Mouse (Mus musculus): Measurements from ENCODE around the gene Fam135a. TPM values are rescaled to one million over a fixed set of nuclear protein-coding genes. Genes with fewer than 3 reads are reported as not detected.

Fam135a gene
- polyA plus RNA-seq, 1 experiment from 2014 or later = 28.9 TPM

DNA sequence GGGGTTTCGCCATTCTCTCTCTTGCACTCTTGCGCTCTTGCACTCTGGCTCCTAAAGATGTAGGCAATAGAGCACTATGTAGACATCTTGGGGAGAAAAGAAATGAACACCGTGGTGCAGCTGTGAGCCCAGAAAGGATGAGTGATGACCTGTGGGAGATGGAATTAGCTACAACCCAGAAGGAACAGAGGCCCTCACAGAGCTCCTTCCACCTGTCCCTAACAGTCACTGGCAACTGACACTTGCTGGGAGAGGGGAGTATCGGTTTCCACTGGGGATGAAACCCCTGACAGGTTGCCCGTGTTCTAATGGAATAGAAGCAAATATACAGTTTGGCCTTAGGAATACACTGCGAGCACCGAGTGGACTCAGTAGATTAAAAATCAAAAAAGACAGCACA lies 31.3 kb downstream of the Fam135a start:
- H3K27ac ChIP-seq (replicated peaks in 1 of 2; ENCODE audit: control insufficient read depth in 1 of 2, insufficient read depth in 1 of 2, low read depth in 2 of 2, low read length in 2 of 2) = no peak overlapping the region
- WGBS = 91% methylated on average over 7 of the region's 7 CpGs
- ATAC-seq (ENCODE audit: insufficient number of reproducible peaks, insufficient read depth, low FRiP score, low read depth) = no peak
- no peak overlapping the region for H3K4me2 ChIP-seq (ENCODE audit: low read length)
- H3K27me3 ChIP-seq (ENCODE audit: control insufficient read depth, insufficient read depth, low read length) = no peaks in the 10 kb centered on the region
- peaks cover 0 to under 1% of the 10 kb centered on the region in 2 experiments; a peak in 1 of 4 replicates for H3K4me1 ChIP-seq (ENCODE audit: control insufficient read depth in 2 of 2, insufficient read depth in 2 of 2, low read length in 2 of 2)
- peaks cover 29% of the 10 kb centered on the region for H3K36me3 ChIP-seq (ENCODE audit: control insufficient read depth, insufficient read depth, low read length)
- no peaks in the 10 kb centered on the region for H3K9me3 ChIP-seq (ENCODE audit: control insufficient read depth, low read length)
- H3K9ac ChIP-seq (ENCODE audit: low read length) = no peak overlapping the region
- H3K4me3 ChIP-seq (ENCODE audit: control insufficient read depth in 1 of 2, insufficient read depth in 1 of 2, low read depth in 1 of 2, low read length in 2 of 2) = no peak overlapping the region

DNA sequence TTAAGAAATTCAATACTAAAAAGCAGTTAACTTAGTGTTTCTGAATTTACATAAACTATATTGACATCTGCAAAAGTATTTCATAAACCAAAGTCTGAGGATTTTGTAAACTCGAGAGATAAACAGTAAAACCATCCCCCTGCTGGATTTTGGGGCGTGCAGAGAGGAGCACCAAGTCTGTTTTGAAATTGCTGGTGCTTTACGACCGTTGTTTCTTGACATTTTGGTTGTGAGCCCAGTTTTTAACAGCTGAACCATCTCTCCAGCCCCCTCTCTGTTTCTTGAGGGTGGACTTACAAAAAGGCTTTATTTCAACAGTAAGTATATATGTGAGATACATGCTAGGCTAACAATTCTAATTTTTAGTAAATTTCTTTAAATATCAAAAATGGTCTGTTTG lies 33.4 kb downstream of the Fam135a start:
- H3K9me3 ChIP-seq (ENCODE audit: control insufficient read depth, low read length) = no peaks in the 10 kb centered on the region
- H3K4me1 ChIP-seq (ENCODE audit: control insufficient read depth in 2 of 2, insufficient read depth in 2 of 2, low read length in 2 of 2) = peaks cover 0 to 3% of the 10 kb centered on the region in 2 experiments; a peak in 1 of 4 replicates
- no peak overlapping the region for H3K4me2 ChIP-seq (ENCODE audit: low read length)
- H3K36me3 ChIP-seq (ENCODE audit: control insufficient read depth, insufficient read depth, low read length) = peaks cover 26% of the 10 kb centered on the region
- H3K9ac ChIP-seq (ENCODE audit: low read length) = no peak overlapping the region
- 87% methylated on average over 4 of the region's 4 CpGs for WGBS
- H3K27ac ChIP-seq (replicated peaks in 1 of 2; ENCODE audit: control insufficient read depth in 1 of 2, insufficient read depth in 1 of 2, low read depth in 2 of 2, low read length in 2 of 2) = no peak overlapping the region
- H3K4me3 ChIP-seq (ENCODE audit: control insufficient read depth in 1 of 2, insufficient read depth in 1 of 2, low read depth in 1 of 2, low read length in 2 of 2) = no peak overlapping the region
- no peaks in the 10 kb centered on the region for H3K27me3 ChIP-seq (ENCODE audit: control insufficient read depth, insufficient read depth, low read length)
- ATAC-seq (ENCODE audit: insufficient number of reproducible peaks, insufficient read depth, low FRiP score, low read depth) = no peak

GRCm38 (mm10) chr1:24055706-24056105 lies 44.4 kb downstream of the Fam135a start:
- no peaks in the 10 kb centered on the region for H3K4me1 ChIP-seq (ENCODE audit: control insufficient read depth in 2 of 2, insufficient read depth in 2 of 2, low read length in 2 of 2)
- H3K4me2 ChIP-seq (ENCODE audit: low read length) = no peak overlapping the region
- peaks cover 36% of the 10 kb centered on the region for H3K36me3 ChIP-seq (ENCODE audit: control insufficient read depth, insufficient read depth, low read length)
- no peak for ATAC-seq (ENCODE audit: insufficient number of reproducible peaks, insufficient read depth, low FRiP score, low read depth)
- no peak overlapping the region for H3K9ac ChIP-seq (ENCODE audit: low read length)
- H3K27me3 ChIP-seq (ENCODE audit: control insufficient read depth, insufficient read depth, low read length) = no peaks in the 10 kb centered on the region
- H3K9me3 ChIP-seq (ENCODE audit: control insufficient read depth, low read length) = no peaks in the 10 kb centered on the region
- 93% methylated on average over 14 of the region's 14 CpGs for WGBS
- H3K27ac ChIP-seq (replicated peaks in 1 of 2; ENCODE audit: control insufficient read depth in 1 of 2, insufficient read depth in 1 of 2, low read depth in 2 of 2, low read length in 2 of 2) = no peak overlapping the region
- no peak overlapping the region for H3K4me3 ChIP-seq (ENCODE audit: control insufficient read depth in 1 of 2, insufficient read depth in 1 of 2, low read depth in 1 of 2, low read length in 2 of 2)

DNA sequence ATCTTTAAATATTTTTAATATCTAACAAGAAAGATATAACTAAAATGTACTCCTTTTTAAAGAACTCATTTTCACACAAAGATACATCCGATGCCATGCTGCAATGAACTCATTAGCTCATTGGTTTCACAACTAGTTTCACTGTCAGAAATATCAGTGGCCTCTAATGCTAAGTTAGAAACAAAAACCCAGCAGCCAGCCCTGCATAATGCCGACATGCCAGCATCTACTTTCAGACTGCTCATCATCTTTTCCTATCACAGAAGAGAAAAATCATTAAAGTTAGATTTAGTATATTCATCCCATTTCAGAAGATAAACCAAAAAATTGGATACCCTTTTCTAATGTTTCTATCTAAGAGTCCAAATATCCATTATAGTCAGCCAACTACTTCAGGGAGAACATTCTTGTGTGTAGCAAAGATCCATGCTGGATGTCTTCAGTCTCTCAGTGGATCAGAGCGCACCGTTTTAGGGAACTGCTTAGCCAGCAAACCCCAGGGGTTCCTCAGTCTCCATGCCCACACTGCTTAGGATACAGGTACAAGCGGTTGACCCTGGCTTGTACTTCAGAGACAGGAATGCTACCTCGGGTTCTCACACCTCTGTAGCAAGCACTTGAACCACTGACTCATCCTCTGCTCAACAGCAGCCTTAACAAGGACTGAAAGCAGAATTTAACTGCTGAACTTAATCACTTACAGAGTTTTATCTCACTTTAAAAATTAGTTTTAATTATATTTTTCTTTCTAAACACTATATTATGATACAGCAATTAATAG lies 53.2 kb downstream of the Fam135a start:
- H3K4me2 ChIP-seq (ENCODE audit: low read length) = no peak overlapping the region
- H3K4me1 ChIP-seq (ENCODE audit: control insufficient read depth in 2 of 2, insufficient read depth in 2 of 2, low read length in 2 of 2) = peaks cover 0 to 8% of the 10 kb centered on the region in 2 experiments; a peak in 2 of 4 replicates
- 69% methylated on average over 6 of the region's 6 CpGs for WGBS
- peaks cover 17% of the 10 kb centered on the region for H3K36me3 ChIP-seq (ENCODE audit: control insufficient read depth, insufficient read depth, low read length)
- no peak overlapping the region for H3K4me3 ChIP-seq (ENCODE audit: control insufficient read depth in 1 of 2, insufficient read depth in 1 of 2, low read depth in 1 of 2, low read length in 2 of 2)
- no peak overlapping the region for H3K9ac ChIP-seq (ENCODE audit: low read length)
- H3K9me3 ChIP-seq (ENCODE audit: control insufficient read depth, low read length) = no peaks in the 10 kb centered on the region
- no peak for ATAC-seq (ENCODE audit: insufficient number of reproducible peaks, insufficient read depth, low FRiP score, low read depth)
- no peak overlapping the region for H3K27ac ChIP-seq (replicated peaks in 1 of 2; ENCODE audit: control insufficient read depth in 1 of 2, insufficient read depth in 1 of 2, low read depth in 2 of 2, low read length in 2 of 2)
- H3K27me3 ChIP-seq (ENCODE audit: control insufficient read depth, insufficient read depth, low read length) = no peaks in the 10 kb centered on the region

DNA sequence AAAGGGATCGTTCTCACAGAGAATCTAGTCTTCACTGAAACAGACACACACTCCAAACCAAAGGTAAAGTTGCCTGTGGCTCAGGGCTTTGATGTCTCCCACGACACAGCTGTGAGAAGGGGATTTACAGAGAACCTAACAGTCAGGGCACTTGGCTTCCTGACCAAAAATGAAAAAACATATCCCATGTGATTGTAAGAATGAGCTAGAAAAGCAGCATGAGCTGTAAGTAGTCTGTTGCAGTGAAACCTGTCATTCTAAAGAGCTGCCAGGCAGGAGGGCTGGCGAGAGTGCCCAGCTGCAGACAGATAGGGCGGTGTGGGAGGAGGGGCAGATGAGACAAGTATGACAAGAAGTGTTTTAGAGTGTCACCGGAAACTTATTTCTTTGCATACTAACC lies 54.5 kb downstream of the Fam135a start:
- no peaks in the 10 kb centered on the region for H3K9me3 ChIP-seq (ENCODE audit: control insufficient read depth, low read length)
- 57% methylated on average over 5 of the region's 5 CpGs for WGBS
- H3K4me3 ChIP-seq (ENCODE audit: control insufficient read depth in 1 of 2, insufficient read depth in 1 of 2, low read depth in 1 of 2, low read length in 2 of 2) = no peak overlapping the region
- H3K9ac ChIP-seq (ENCODE audit: low read length) = no peak overlapping the region
- peaks cover 0 to 8% of the 10 kb centered on the region in 2 experiments; a peak in 2 of 4 replicates for H3K4me1 ChIP-seq (ENCODE audit: control insufficient read depth in 2 of 2, insufficient read depth in 2 of 2, low read length in 2 of 2)
- no peaks in the 10 kb centered on the region for H3K27me3 ChIP-seq (ENCODE audit: control insufficient read depth, insufficient read depth, low read length)
- no peak overlapping the region for H3K27ac ChIP-seq (replicated peaks in 1 of 2; ENCODE audit: control insufficient read depth in 1 of 2, insufficient read depth in 1 of 2, low read depth in 2 of 2, low read length in 2 of 2)
- H3K4me2 ChIP-seq (ENCODE audit: low read length) = no peak overlapping the region
- peaks cover 11% of the 10 kb centered on the region for H3K36me3 ChIP-seq (ENCODE audit: control insufficient read depth, insufficient read depth, low read length)
- no peak for ATAC-seq (ENCODE audit: insufficient number of reproducible peaks, insufficient read depth, low FRiP score, low read depth)

DNA sequence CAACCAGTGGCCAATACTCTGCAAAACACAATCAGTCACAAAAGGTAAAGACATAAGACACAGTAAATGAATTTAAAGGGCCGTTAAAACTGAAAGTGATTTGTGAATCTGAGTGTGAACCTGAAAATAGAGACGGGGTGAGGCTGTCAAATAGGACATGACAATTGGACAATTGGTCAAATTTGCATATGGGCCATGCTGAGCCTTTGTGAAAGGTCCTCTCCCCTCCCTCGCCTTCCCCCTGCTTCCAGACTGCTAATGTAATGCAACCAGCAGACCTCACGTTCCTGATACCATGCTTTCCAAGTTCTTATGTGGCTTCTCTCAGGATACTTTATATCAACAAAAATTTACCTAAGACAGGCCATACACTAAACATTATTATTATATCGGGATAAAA lies 57.1 kb downstream of the Fam135a start:
- H3K27me3 ChIP-seq (ENCODE audit: control insufficient read depth, insufficient read depth, low read length) = no peaks in the 10 kb centered on the region
- peaks cover 0 to 8% of the 10 kb centered on the region in 2 experiments; a peak in 2 of 4 replicates for H3K4me1 ChIP-seq (ENCODE audit: control insufficient read depth in 2 of 2, insufficient read depth in 2 of 2, low read length in 2 of 2)
- peaks cover 16% of the 10 kb centered on the region for H3K36me3 ChIP-seq (ENCODE audit: control insufficient read depth, insufficient read depth, low read length)
- no peak overlapping the region for H3K9ac ChIP-seq (ENCODE audit: low read length)
- 85% methylated on average over 5 of the region's 5 CpGs for WGBS
- no peaks in the 10 kb centered on the region for H3K9me3 ChIP-seq (ENCODE audit: control insufficient read depth, low read length)
- no peak for ATAC-seq (ENCODE audit: insufficient number of reproducible peaks, insufficient read depth, low FRiP score, low read depth)
- no peak overlapping the region for H3K27ac ChIP-seq (replicated peaks in 1 of 2; ENCODE audit: control insufficient read depth in 1 of 2, insufficient read depth in 1 of 2, low read depth in 2 of 2, low read length in 2 of 2)
- H3K4me2 ChIP-seq (ENCODE audit: low read length) = no peak overlapping the region
- no peak overlapping the region for H3K4me3 ChIP-seq (ENCODE audit: control insufficient read depth in 1 of 2, insufficient read depth in 1 of 2, low read depth in 1 of 2, low read length in 2 of 2)

DNA sequence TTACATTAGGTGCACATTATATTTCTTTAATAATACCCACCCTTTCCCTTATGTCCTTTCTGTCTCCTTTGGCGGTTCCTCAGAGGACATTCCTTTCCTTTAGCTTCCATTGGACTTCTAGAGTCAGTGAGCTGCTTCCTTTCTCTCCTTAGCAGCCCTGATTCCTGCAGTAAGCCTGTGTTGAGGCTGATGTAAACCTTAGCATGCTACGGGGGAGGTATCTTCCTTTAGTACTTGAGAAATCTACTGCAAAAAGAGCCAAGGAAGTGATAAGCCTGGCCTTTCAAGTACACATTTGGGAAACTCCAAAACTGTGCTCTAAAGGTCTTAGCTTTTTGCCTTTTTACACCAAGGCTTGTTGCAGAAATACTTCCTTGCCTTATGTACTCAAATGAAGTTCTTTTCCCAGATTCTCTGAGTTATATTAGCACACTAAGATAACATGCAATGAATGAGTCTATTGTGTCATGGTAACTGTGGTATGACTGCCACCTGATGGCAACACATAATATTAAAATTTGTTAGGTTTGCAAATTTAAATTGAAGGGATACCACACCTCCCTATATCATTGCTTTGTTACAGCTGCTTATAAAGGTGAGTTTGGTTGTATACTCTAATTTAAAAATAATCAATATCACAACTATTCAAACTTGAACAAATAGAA lies 66.2 kb downstream of the Fam135a start:
- Histone ChIP-seq H3K4me2 (ENCODE audit: low read length) (no peak overlapping the region), H3K27ac (replicated peaks in 1 of 2; ENCODE audit: control insufficient read depth in 1 of 2, insufficient read depth in 1 of 2, low read depth in 2 of 2, low read length in 2 of 2) (no peak overlapping the region), H3K36me3 (ENCODE audit: control insufficient read depth, insufficient read depth, low read length) (peaks cover 42% of the 10 kb centered on the region), H3K4me3 (ENCODE audit: control insufficient read depth in 1 of 2, insufficient read depth in 1 of 2, low read depth in 1 of 2, low read length in 2 of 2) (no peak overlapping the region), H3K9ac (ENCODE audit: low read length) (no peak overlapping the region), H3K4me1 (ENCODE audit: control insufficient read depth in 2 of 2, insufficient read depth in 2 of 2, low read length in 2 of 2) (no peaks in the 10 kb centered on the region), H3K27me3 (ENCODE audit: control insufficient read depth, insufficient read depth, low read length) (no peaks in the 10 kb centered on the region), H3K9me3 (ENCODE audit: control insufficient read depth, low read length) (no peaks in the 10 kb centered on the region)
- WGBS = 50% methylated on average over 2 of the region's 2 CpGs
- ATAC-seq (ENCODE audit: insufficient number of reproducible peaks, insufficient read depth, low FRiP score, low read depth) = no peak

Measured in heart, embryonic 14.5 days (tissue).